Mouse (Mus musculus) right cerebral cortex, postnatal 4 days (tissue): ENCODE measurements at regions not wholly inside any gene's neighbourhood (a gene's known extent, or its start where the extent isn't known, plus 50 kb on each side); places are given as distances from the start of the nearest gene placed in this dataset.

ENCODE experiments used
- DNase-seq: peaks from one replicate; pipeline ENCODE4 v3.0.0-alpha.2; 2022

- DNase-seq = no peak
These were observed 262.4 kb upstream of the Irx3 start for GRCm38 (mm10) chr8:92064175-92064821.

DNA sequence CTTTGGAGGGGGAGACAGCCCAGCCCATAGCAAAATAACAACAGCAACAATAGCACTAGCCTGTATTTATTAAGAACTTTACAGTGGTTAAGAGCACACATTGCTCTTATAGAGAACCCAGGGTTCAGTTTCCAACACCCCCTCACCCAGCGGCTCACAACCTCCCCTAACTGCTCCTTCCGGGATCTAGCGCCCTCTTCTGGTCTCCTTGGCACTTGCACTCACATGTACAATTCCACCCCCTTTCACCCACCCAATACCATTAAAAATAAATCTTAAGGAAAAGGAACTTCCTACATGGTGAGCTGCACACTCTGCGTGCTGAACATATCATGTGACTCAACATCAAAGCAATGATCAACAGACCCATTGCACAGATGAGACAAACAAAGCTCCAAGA, 261.5 kb upstream of the Irx3 start:
- DNase-seq = no peak

DNA sequence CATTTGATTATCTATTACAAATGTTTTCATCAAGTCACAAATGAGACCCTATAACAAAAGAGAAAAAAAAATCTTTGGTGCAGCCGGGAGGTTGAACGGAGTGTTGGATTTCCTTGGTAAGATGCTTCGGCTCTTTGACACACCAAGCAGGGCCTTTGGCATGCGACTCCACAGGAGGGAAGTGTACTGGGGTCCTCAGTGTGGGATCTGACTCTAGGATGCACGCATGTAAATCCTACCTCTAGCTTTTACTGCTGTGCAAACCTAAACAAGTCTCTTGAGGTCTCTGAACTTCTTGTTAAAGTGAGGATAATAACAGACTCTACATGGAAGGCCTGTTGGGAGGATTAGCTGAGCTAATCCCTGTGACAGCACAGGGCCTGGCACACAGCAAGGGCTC, 257.6 kb upstream of the Irx3 start:
- DNase-seq = no peak

GRCm38 (mm10) chr8:92058953-92059352, 257.1 kb upstream of the Irx3 start:
- DNase-seq = no peak

GRCm38 (mm10) chr8:92057857-92058256, 256.0 kb upstream of the Irx3 start:
- DNase-seq = no peak

DNA sequence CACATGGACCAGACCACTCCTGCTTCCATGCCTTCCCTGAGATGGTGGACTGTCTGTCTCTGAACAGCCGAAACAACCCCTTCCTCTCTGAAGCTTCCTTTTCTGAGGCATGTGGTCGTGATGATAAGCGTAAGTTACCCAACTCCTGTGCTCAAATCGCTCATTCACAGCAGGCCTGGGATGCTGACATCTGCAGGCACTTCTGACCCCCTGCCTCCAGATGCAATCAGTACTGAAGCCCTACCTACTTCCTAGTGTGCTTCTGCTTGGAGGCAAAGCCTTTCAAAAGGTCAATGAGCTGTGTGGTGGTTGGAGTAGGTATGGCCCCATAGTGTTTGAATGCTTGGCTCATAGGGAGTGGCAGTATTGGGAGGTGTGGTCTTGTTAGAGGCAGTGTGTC, 253.7 kb upstream of the Irx3 start:
- no peak for DNase-seq

DNA sequence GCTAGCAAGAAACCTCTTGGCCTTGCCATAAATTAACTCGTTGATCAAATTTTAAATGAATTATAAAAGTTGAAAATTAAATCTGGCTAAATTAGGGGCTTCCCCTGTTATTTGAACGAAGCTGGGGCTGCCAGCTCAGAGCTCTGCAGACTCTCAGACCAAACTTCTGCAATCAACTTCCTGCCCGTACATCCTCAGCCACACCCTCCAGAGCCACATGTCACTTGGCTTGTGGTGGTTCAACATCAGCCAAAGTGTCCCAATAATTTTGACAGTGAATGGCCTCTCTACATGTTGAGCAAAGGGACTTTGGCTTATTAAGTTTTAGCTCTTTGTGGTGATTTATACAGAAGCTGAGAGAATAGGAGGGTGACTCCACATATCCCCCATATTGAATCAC, 242.8 kb upstream of the Irx3 start:
- DNase-seq = no peak

GRCm38 (mm10) chr8:92042951-92043350, 241.1 kb upstream of the Irx3 start:
- no peak for DNase-seq

DNA sequence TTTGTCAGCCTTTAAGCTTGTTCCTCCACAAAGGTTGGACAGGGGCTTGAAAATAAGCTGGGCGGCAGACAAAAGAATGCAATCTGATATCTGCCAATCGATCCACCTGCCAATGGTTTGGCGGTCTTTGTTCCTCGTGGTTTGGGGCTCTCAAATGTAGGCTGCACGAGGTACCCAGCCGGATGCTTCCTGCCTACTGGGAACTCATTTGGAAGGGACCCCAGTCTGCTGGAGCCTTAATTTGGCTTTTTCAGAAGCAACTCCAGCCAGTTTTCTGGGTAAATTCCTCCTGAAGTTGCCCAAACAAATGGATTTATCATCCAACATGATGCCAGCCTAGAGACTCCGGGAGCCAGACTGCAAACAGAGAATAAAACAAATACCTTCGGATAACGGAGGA, 228.1 kb upstream of the Irx3 start:
- DNase-seq = no peak

DNA sequence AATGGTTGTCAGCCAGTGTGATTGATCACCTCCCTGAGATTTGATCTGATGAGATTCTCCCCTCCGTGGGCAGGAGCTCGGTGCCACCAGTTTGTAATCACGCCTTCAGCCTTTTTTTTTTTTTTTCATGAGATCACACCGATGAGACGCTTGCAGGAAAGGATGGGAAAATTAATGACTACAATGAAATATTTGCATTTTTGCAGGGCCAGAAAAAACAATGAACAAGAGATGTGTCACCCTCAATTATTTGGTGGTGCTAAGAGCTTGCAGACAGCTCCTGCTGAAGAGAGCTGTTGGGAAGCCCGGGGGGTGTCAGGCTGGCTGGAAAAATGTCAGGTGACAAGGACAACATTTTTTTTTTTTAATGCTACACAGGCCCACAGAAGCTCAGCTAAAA, 227.6 kb upstream of the Irx3 start:
- no peak for DNase-seq

GRCm38 (mm10) chr8:92028308-92028707, 226.4 kb upstream of the Irx3 start:
- no peak for DNase-seq

- no peak for DNase-seq
These were observed 222.3 kb upstream of the Irx3 start for GRCm38 (mm10) chr8:92024133-92024532.

DNA sequence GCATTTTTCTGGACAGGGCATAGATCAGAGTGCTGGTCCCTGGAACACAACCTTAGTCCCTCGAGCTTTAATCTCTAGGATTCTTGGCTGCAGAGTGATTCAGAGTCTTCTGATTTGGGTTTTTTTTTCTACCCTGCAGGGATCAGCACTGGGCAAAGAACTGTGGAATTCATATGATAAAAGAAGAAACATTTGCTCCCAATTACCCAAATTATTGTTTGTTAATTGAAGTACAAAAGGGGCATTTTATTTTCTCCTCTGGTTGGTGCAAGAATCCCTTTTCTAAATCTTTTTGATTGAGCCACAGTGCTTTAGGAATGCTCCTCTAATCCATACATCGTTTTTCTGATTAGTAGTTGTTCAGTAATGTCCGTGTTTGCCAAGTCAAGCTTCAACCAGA, 219.7 kb upstream of the Irx3 start:
- DNase-seq = no peak

- no peak for DNase-seq
These were observed 212.8 kb upstream of the Irx3 start for GRCm38 (mm10) chr8:92014704-92015103.

DNA sequence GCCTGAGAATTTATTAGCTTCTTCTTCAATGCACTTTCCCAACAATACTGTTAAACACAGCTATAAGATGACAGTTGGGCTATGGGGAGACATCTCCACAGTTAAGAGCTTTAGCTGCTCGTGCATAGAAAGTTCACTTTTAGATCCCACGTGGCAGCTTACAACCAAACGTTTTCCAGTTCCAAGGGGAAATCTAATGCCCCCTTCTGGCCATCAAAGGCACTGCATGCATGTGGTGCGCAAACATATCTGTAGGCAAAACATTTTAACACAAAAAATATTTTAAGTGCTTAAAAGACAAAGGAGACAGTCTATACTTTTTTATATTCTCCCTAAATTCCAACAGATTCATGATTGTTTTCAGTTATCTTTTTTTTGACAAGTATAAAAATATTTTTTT, 211.3 kb upstream of the Irx3 start:
- no peak for DNase-seq

DNA sequence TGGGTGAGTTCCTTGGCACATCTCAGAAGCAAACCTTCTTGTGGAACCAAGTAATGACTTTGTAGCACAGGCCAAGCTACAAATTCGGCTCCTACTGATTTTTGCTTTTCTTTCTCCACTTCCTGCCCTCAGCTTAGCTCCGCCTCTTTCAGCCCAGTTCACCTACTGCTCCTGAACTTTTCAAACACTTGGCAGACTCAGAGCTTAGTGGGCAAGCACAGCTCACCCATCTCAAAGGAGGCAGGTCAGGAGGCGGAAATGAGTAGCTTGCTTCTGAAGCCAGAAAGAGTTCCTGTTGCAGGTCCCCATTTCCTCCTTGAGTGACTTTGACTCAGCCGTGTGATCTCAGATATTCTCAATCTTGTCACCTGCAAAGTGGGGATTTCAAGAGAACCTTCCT, 208.5 kb upstream of the Irx3 start:
- no peak for DNase-seq

DNA sequence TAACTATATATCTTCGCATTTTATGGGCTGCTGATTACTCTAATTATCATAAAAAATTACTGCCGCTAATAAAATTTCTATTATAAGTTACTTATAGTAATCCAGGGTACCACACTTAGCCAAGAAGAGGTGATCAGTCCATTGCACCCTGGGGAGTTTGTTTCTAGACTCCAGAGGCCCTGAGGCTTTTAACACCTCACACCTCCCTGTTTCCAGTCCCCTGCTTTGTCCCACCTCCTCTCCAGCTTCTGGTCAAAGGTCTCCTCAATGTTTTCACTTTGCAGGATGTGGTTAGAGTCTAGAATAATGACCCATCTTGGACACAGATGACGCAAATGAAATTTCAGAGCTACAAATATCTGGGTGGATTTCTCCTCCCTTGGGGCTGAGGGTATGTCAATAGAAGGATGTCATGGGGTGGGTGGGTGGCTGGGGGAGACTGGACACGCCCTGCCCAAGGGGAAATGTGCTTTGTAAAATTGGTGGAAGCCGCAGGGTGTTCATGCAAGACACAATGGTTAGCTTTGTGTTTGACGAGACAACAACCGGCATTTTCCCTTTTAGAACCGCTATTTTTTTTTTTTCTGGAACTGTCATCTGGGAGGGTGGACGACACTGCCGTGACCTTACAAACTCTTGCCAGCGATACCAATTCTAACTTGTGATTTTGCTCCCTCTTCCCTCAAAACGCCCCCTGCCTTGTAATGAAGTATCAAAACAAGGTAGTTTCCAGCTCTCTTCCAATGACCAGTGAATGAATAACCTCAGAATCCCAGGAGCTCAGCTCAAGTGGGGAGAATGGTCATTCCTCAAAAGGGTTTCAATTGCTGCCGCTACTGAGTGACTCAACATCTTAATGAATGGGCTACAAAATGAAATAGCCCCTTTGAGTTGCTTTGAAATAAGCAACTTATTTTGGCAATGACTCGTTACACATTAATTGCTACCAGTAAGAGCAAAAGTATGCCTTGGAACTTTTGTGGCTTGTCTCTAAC, 207.0 kb upstream of the Irx3 start:
- DNase-seq = no peak

DNA sequence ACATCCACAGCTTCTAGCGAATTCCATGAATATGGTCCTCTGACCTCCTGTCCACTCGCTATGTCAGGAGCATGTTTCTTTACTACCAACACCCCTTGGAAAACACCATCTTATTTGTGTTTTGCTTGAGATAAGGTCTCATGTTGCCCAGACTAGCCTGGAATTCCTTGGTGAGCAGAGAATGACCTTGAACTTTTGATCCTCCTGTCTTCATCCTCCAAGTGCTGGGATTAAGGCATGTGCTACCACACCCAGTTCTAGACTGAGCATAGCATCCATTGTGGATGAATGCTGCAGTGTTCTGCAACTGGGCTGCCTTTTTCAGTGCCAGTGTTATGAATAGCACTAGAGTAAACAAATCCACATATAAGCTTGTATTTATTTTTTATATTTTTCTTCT, 203.2 kb upstream of the Irx3 start:
- no peak for DNase-seq

DNA sequence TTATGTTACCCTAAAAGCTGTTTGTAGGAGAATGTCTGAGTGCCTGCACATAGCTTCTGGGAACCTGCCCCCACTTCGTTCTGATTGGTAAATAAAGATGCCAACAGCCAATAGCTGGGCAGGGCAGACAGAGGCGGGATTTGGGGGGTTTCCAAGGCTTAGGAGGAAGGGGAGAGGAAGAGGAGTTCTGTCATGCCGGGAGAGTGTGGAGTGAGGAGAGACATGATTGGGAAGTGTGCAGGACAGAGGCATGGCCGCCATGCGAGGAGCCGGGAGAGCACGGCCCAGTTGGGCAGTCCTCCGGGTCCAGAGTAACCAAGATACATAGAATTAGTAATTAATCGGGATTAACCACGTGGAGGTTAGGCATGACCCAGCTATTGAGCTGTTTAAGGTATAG, 202.7 kb upstream of the Irx3 start:
- DNase-seq = no peak

DNA sequence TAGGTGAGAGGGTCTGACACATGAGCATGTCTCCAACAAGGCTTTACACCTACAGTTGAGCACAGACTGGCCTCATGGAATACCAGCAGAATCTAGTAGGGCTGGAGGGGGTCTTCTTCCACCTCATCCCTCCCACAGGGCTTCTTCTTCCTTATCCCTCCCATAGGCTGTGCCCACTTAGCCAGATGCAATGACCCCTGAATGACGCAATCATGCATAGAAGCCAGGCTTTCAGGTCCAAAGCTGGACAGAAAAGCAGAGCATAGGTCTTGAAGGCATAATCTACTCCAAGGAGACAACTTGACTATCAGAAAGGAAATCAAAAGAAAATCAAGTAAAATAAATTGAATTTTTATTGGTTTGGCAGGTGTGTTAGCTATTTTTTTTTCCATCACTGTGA, 198.5 kb upstream of the Irx3 start:
- DNase-seq = no peak

- no peak for DNase-seq
These were observed 197.8 kb upstream of the Irx3 start for GRCm38 (mm10) chr8:91999661-92000060.

DNA sequence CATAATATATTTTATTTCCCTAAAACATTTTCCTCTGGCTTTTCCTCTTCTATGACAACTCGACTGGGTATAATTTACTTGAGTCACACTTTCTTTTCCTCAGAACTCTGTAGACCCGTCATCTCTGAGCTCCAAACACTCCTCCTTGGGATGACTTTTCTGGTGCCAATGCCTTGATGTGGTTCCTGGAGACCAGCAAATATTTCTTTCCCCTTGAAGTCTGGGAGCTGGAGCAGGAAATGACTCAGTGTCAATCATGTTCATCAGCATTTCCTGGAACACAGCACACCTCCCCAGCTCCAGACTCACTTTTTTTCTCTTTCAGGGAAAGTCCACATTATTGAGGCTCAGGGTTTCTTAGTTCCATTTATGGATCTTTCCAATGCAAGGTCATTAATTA, 197.3 kb upstream of the Irx3 start:
- no peak for DNase-seq

GRCm38 (mm10) chr8:91997892-91998189, 196.0 kb upstream of the Irx3 start:
- DNase-seq = no peak

DNA sequence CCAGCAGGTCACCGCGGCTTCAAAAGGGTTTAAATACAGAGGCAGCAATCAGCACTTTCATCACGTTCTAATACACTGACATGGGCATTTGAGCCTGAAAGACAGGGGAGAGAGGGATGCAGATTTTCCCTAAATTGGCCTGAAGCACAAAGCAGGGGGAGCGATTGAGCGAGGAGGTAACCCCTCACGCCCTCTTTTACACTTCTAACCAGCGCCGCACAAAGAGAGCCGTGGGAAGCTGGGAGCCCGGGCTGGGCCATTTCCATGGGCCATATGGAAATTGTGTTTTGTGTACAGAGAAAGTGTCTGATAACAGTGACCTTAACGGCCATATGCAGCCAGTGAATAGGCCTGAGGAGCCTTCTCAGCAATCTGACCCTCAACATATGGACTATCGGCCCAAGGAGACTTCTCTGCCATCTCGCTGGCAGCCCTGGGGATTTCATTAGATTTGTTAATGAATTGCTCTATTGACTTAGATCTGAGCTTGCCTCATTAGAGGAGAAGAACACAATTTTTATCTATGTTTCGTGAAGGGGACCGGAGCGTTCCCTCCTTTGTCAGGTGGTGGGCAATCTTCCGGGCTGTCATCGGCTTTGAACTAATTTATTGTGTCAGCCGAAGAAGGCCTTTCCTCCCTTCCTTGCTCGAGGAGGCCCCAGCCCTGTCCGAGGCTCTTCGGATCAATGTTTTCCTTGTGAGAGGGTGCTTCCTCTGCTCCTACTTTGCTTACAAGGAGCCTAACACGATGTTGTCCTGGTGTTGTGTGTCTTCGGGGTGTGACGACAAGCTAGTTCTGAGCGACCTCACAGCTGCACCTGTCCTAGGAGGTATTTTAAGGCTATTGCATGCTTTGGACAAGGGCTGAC, 195.4 kb upstream of the Irx3 start:
- DNase-seq = no peak
